Mouse (Mus musculus) erythroblast, embryonic 14.5 days (primary cell): ENCODE measurements around the gene Ctsz. TPM values are rescaled to one million over a fixed set of nuclear protein-coding genes. Genes with fewer than 3 reads are reported as not detected.

Experiments used
- H3K27me3 ChIP-seq: 2 replicates; pipeline ENCODE4 v1.6.1; 2012; ENCODE audit warnings: inconsistent platforms; ENCODE audit not compliant: control insufficient read depth
- H3K36me3 ChIP-seq: 2 replicates; pipeline ENCODE4 v1.6.1; 2012; ENCODE audit warnings: mild to moderate bottlenecking, inconsistent platforms; ENCODE audit not compliant: control insufficient read depth
- H3K4me1 ChIP-seq: 2 replicates; pipeline ENCODE4 v1.6.1; 2012; ENCODE audit warnings: inconsistent platforms; ENCODE audit not compliant: control insufficient read depth
- H3K4me3 ChIP-seq: replicated peaks from 2 replicates; pipeline ENCODE3; 2012; ENCODE audit warnings: moderate library complexity, mild to moderate bottlenecking, inconsistent platforms
- H3K9me3 ChIP-seq: 2 replicates; pipeline ENCODE4 v1.6.1; 2012; ENCODE audit warnings: low read length, inconsistent platforms, mixed read lengths; ENCODE audit not compliant: control insufficient read depth
- GATA1 ChIP-seq: IDR thresholded peaks from 2 replicates; pipeline ENCODE4 v1.6.1; 2012; ENCODE audit warnings: low read length, inconsistent platforms, mixed read lengths
- TAL1 ChIP-seq: IDR thresholded peaks from 3 replicates; pipeline ENCODE4 v1.6.1; 2012; ENCODE audit warnings: low read length, inconsistent platforms, mixed read lengths
- polyA plus RNA-seq: library from polyadenylated mRNA; stranded (reverse); fragments of >175 nt; gene quantifications from 2 replicates; pipeline ENCODE4 v1.2.3, GENCODE M21; 2012

The Ctsz gene
- polyA plus RNA-seq: 4.4 and 5.8 TPM in 2 replicates

DNA sequence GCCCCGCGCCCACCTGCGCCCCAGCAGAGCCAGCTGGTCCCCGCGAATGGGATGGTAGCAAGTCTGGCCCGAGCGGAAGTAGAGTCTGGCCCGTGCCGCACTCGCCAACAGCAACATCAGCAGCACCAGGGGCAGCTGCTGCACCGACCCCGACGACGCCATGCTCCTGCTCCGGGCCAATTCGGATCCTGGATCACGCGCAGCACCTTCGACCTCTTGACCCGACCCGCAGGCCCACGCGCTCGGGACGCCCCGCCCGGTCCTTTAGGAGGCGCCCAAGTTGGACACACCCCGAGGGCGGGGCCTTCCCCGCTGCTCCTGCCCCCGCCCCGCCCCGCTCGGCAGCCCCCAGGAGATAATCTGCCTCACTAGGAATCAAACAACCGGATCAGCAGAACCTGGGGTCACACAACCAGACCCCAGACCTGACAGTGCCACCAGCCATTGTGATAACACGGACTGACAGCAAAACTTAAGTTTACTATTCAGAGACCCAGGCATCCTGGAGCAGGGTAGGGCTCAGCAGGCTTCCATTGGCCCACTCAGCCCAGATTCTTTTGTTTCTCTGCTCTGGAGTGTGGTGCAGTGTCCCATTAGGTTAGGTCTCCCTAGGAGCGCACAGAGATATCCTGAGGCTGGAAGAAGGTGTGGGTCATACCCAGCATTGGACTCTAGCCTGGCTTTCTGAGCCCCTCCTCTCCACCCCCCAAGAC is at the start of gene Ctsz:
TSS of gene Ctsz (minus strand) at position 303 of the 713 bp plus-strand sequence.
- H3K9me3 ChIP-seq: no peaks in the 10 kb centered on the region
- H3K4me3 ChIP-seq: peak within 1 kb of the TSS; percentile 76
- H3K27me3 ChIP-seq: peaks cover 4% of the 10 kb centered on the region
- peaks cover 32% of the 10 kb centered on the region for H3K36me3 ChIP-seq
- peaks cover 57% of the 10 kb centered on the region for H3K4me1 ChIP-seq
- no peak for TF ChIP-seq TAL1

DNA sequence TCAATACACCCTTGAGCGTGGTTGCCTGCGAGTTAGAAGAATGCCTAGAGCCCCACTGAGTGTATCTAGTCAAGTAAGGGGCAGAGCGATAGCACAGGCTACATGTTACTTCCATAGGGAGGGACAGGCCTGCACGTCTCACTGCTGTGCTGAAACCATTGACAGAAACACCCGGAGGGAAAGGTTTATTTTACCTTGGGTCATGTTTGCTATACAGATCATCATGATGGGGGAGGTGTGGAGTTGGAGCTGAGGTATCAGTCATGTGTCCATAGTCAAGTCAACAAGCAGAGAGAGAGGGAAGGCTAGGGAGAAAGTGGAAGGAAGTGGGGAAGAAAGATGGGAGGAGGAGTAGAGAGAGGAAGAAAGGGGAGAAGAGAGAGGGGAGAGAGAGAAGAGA is 48.2 kb upstream of the Ctsz start:
- no peak overlapping the region for H3K4me3 ChIP-seq
- peaks cover 3% of the 10 kb centered on the region; the same call in 1 of the 2 replicates for H3K9me3 ChIP-seq
- no peak for TF ChIP-seq GATA1
- TF ChIP-seq TAL1: no peak
- no peaks in the 10 kb centered on the region for H3K4me1 ChIP-seq
- H3K36me3 ChIP-seq: no peaks in the 10 kb centered on the region
- H3K27me3 ChIP-seq: no peaks in the 10 kb centered on the region

DNA sequence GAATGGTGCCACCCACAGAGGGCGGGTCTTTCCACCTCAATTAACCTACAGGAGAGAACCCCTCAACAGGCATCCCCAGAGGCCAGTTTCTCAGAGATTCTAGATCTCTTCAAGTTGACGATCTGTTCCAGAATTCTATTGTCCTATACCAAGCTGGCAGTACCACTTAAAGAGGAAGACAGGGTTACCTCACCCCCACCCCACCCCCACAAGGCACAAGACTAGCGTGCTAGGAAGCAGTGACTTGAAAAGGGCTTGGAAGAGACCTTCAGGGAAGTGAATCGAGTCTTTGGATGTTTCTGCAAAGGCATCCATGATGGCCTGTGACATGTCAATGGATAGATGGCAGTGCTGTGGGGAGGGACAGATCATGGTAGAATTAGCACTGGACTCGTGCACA is 39.9 kb upstream of the Ctsz start:
- peaks cover 16% of the 10 kb centered on the region for H3K4me1 ChIP-seq
- H3K27me3 ChIP-seq: peaks cover 3% of the 10 kb centered on the region; the same call in 1 of the 2 replicates
- no peak for TF ChIP-seq GATA1
- no peak for TF ChIP-seq TAL1
- H3K4me3 ChIP-seq: no peak overlapping the region
- H3K36me3 ChIP-seq: no peaks in the 10 kb centered on the region
- no peaks in the 10 kb centered on the region for H3K9me3 ChIP-seq

DNA sequence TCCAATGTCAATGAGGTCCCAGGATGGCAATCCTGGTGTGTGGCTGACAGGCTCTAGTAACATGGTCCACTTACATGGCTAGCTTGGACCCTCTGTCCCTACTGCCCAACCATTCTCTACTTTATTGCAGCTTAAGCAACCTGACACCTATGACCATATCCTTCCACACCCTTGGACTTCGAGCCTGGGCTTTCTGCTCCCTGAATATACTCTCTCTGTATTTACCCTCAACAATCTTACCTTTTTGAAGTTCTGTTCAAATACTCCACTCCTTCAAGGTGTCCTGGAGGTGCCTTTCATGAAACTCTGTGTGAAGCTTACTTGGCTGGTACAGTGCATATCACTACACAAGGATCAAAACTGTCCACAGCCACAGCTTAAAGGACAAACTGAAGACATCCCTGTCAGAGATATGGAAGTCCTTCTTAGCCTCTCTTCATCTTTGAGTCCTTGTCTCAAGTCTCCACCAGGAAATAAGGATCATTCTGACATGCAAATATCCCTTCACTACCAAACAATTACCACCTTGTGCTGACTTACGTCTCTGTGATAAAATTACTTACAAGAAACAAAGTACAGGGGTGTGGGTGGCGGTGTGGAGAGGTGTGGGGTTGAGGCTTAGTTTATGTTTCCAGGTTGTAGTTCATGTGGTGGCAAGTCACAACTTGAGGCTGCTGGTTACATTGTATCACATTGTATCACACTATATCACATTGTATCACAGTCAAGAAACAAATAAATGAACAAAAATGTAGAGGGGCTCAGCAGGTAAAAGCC is 38.9 kb upstream of the Ctsz start:
- peaks cover 23% of the 10 kb centered on the region for H3K4me1 ChIP-seq
- H3K4me3 ChIP-seq: no peak overlapping the region
- TF ChIP-seq TAL1 (no peak), GATA1 (no peak)
- H3K27me3 ChIP-seq: peaks cover 3% of the 10 kb centered on the region; the same call in 1 of the 2 replicates
- no peaks in the 10 kb centered on the region for H3K9me3 ChIP-seq
- H3K36me3 ChIP-seq: no peaks in the 10 kb centered on the region

DNA sequence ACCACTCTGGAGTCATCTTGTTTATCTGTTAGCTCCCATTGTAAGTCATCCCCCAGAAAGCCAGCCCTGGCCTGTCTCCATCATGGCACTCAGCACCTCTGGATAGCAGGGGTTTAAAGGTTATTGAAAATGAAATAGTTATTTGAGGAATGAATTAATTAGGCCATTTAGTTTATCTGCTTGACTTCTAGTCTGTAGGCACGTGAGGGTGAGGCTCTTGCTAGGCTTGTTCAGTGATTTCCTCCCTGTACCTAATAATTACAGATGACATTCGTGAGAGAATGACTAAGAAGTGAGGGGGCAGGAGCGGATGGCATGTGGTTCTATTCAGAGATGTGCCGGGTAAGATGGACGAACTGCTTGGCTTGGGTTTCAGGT is 34.7 kb upstream of the Ctsz start:
- H3K9me3 ChIP-seq: no peaks in the 10 kb centered on the region
- TF ChIP-seq GATA1 (no peak), TAL1 (no peak)
- H3K4me1 ChIP-seq: peaks cover 65% of the 10 kb centered on the region
- H3K36me3 ChIP-seq: peaks cover 38% of the 10 kb centered on the region
- peak overlapping the region; percentile 89 for H3K4me3 ChIP-seq
- H3K27me3 ChIP-seq: peaks cover 3% of the 10 kb centered on the region; the same call in 1 of the 2 replicates

DNA sequence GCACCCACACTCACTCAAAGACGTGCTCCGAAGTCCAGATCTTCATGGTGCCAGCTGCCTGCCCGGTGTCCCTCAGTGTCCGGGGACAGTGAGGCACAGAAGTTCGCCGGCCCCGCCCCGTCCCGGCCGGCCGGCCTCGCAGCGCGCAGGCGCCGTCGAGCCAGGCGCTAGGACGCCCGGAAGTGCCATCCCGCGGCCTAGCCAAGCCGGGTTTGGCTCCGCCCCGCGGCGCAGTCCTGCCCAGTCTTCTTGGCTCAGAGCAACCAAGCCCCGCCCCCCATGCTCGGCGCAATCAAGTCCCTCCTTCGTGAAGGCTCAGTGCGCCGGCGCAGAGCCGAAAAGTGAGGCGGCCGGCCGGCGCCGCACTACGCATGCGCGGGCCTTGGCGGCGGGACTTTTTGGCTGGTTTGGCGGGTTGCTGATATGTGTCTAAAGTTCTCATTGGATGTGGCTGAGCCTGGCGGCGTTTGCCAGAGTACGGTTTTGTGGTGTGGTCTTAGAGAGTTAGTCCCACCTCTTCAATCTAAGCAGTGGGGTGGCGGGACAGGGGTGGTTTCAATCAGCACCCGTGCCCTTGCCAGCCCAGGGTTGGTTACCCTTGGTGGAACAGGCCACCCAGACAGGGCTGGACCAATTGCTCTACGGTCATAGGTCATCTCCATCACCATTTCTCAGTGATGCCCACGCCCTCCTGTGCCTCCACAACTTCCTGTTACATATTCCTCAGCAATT is 34.1 kb upstream of the Ctsz start, which contains the start of gene Prelid3b:
TSS of gene Prelid3b (minus strand) at position 264 of the 732 bp plus-strand sequence.
- TF ChIP-seq GATA1: no peak
- no peak for TF ChIP-seq TAL1
- H3K9me3 ChIP-seq: no peaks in the 10 kb centered on the region
- peaks cover 70% of the 10 kb centered on the region for H3K4me1 ChIP-seq
- peak within 1 kb of the TSS; percentile 89 for H3K4me3 ChIP-seq
- peaks cover 44% of the 10 kb centered on the region for H3K36me3 ChIP-seq
- peaks cover 3% of the 10 kb centered on the region; the same call in 1 of the 2 replicates for H3K27me3 ChIP-seq

DNA sequence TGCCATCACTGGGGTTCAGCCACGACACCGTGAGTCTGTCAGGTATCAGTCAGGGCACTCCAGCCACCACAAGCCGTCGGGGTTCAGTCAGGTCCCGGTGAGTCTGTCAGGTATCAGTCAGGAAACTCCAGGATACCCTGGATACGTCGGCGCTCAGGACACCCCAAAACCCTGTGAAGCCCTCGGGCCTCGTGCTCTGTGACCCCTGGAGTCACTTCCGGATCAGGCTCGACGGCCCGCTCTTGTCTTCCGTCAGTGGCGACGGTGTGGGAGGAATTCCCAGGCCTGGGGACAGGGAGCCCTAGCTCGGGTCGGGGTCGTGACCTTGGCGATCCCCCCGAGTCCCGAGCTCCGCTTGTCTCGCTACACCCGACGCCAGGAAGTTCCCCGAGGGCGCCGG is 33.6 kb upstream of the Ctsz start:
- H3K27me3 ChIP-seq: peaks cover 3% of the 10 kb centered on the region; the same call in 1 of the 2 replicates
- H3K9me3 ChIP-seq: no peaks in the 10 kb centered on the region
- H3K4me1 ChIP-seq: peaks cover 71% of the 10 kb centered on the region

DNA sequence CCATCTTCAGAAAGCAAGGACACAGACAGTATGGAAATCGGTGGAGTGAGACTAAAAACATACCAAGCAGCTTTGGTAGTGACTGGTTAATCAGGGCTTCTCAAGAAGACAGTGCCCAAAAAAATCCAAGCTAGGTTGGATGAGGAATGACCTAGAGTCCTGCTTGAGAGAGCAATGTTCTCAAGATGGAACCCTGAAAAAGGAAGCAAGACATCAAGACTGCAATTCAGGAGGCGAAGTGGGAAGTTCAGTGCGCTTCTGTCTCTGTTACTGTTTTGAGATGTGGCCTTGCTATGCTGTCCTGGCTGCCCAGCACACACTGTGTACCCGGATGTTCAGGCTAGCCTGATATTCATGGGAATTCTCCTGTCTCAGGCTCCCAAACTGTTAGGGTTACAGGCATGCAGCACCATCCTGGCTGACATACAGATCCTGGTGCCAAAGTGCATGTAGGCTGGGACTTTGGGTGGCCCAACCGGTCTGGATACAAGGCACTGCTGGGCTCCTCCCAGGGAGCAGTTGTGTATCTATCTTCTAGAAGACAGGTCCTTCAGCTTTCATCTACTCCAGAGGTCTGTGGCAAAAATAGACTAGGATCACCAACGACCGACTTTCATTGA is 32.1 kb upstream of the Ctsz start:
- H3K27me3 ChIP-seq: no peaks in the 10 kb centered on the region
- TF ChIP-seq TAL1: no peak
- TF ChIP-seq GATA1: no peak
- H3K4me1 ChIP-seq: peaks cover 69% of the 10 kb centered on the region
- H3K9me3 ChIP-seq: no peaks in the 10 kb centered on the region
- H3K36me3 ChIP-seq: peaks cover 64% of the 10 kb centered on the region
- peak overlapping the region; percentile 89 for H3K4me3 ChIP-seq

More for the DNA sequence above, 33.6 kb upstream of the Ctsz start:
- Histone ChIP-seq H3K36me3 (peaks cover 49% of the 10 kb centered on the region), H3K4me3 (peak overlapping the region; percentile 89)
- TF ChIP-seq TAL1 (no peak), GATA1 (no peak)
